9 mouse cellular contexts compared by ENCODE assay signal in the genomic region with DNA sequence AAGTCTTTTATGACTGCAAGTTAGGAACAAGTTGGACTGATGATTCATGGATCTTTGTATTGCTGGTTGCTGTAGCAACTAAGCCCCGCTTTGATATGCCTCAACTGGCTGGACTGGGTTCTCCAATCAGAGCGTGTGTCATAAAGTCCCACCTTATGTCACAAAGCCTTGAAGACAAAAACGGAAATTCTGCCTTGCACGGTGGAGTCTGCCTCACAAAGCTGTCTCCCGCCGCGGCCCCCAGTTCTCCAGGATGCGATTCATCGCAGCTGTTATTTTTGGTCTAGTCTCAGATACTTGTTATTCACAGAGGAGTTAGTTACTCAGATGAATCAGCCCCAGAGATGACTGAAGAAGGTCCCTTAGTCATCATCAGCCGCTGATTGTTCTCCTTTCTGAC. TPM values are rescaled to one million over a fixed set of nuclear protein-coding genes. Genes with fewer than 3 reads are reported as not detected.
DNase-seq lines count a peak whose midpoint lies in the region; ATAC-seq lines count a peak whose summit lies in the region.
"Had no signal": no experiment of that assay in that cellular context is flagged by ENCODE, and none has a peak within 500 bp of the region (broad histone marks: within the 10 kb centered on the region; RNA-seq: fewer than 3 reads in every experiment).

No protein-coding gene starts in this region.

- H3K9me3 ChIP-seq in midbrain, embryonic 16.5 days (replicated peaks; ENCODE audit: control insufficient read depth, low read length, poor library complexity, severe bottlenecking), result no peaks in the 10 kb centered on the region
- H3K9me3 ChIP-seq: embryonic facial prominence, embryonic 15.5 days had no signal

- WGBS in midbrain, embryonic 16.5 days, result 17% methylated on average over 10 of the region's 10 CpGs

- no peak overlapping the region for H3K9ac ChIP-seq in midbrain, embryonic 16.5 days (ENCODE audit: low read depth, low read length)
- H3K9ac ChIP-seq: embryonic facial prominence, embryonic 15.5 days had no signal

- no peak overlapping the region for H3K4me3 ChIP-seq in midbrain, embryonic 16.5 days (ENCODE audit: low read depth, low read length)
- H3K4me3 ChIP-seq: embryonic facial prominence, embryonic 15.5 days had no signal

- H3K27ac ChIP-seq in midbrain, embryonic 16.5 days (ENCODE audit: low read length), result no peak overlapping the region; the same call in 1 of the 2 replicates
- H3K27ac ChIP-seq: embryonic facial prominence, embryonic 15.5 days had no signal

- ATAC-seq in CD4-positive, CD25-positive, alpha-beta regulatory T cell, adult 4 months, result no peak
- peak; percentile 51 for ATAC-seq in midbrain, embryonic 16.5 days

- DNase-seq in CD4-positive, CD25-positive, alpha-beta regulatory T cell, adult 2 months (ENCODE audit: low read depth, low spot score), result peak; percentile 36
- peak; percentile 41 to 78 for DNase-seq in urinary bladder, adult 18-20 months (ENCODE audit: low spot score in 2 of 2)
- DNase-seq in urinary bladder, postnatal 10 days (ENCODE audit: low spot score), result no peak
- DNase-seq in layer of hippocampus, adult 11-12 months (ENCODE audit: low spot score), result peak; percentile 68
- no peak for DNase-seq in cerebellum, adult 11-12 months
- no peak for DNase-seq in neural tube, embryonic 10.5 days (ENCODE audit: extremely low spot score, low spot score)

- H3K4me2 ChIP-seq in midbrain, embryonic 16.5 days (ENCODE audit: low read length), result peak overlapping the region; percentile 12; the same call in 1 of the 2 replicates
- H3K4me2 ChIP-seq: embryonic facial prominence, embryonic 15.5 days had no signal

- H3K36me3 ChIP-seq in midbrain, embryonic 16.5 days (ENCODE audit: control insufficient read depth, insufficient read depth, low read length), result no peaks in the 10 kb centered on the region
- H3K36me3 ChIP-seq: embryonic facial prominence, embryonic 15.5 days had no signal

- no peaks in the 10 kb centered on the region for H3K27me3 ChIP-seq in midbrain, embryonic 16.5 days (ENCODE audit: control insufficient read depth, insufficient read depth, low read depth, low read length)
- H3K27me3 ChIP-seq: embryonic facial prominence, embryonic 15.5 days had no signal

- H3K4me1 ChIP-seq in midbrain, embryonic 16.5 days (ENCODE audit: control insufficient read depth, insufficient read depth, low read length), result peaks cover 7% of the 10 kb centered on the region; the same call in 1 of the 2 replicates

RNA-seq across cellular contexts. Expression of a gene that starts 3.5 kb away (rescaled TPM):
- under 1 TPM; 0.80 to 0.96 TPM for polyA plus RNA-seq in CD4-positive, CD25-positive, alpha-beta regulatory T cell, adult 4 months (2017; shearing (Covaris generic))
- 28.3 and 34.5 TPM in 2 replicates for polyA plus RNA-seq in midbrain, embryonic 16.5 days (2015; fragmentation: Nextera tagmentation; extraction: Ambion mirVana)

RNA-seq across cellular contexts. Expression of a gene that starts 51.7 kb away (rescaled TPM):
- 100 to 1,000 TPM; 171 to 260 TPM for polyA plus RNA-seq in CD4-positive, CD25-positive, alpha-beta regulatory T cell, adult 4 months (2017; shearing (Covaris generic))
- polyA plus RNA-seq in midbrain, embryonic 16.5 days (2015; fragmentation: Nextera tagmentation; extraction: Ambion mirVana), result 361 and 374 TPM in 2 replicates

Comparison
In these comparisons a context has a peak if more than half of its experiments do, and no peak if none do; other contexts are left out.
1. DNase-seq: peak in CD4-positive, CD25-positive, alpha-beta regulatory T cell, adult 2 months (single experiment), urinary bladder, adult 18-20 months (2 of 2) and layer of hippocampus, adult 11-12 months (single experiment); none in urinary bladder, postnatal 10 days (single experiment), cerebellum, adult 11-12 months (single experiment) and neural tube, embryonic 10.5 days (single experiment).
2. RNA of a gene that starts 3.5 kb away (polyA plus RNA-seq): 28.3 to 34.5 TPM in midbrain, embryonic 16.5 days; 0.80 to 0.96 TPM in CD4-positive, CD25-positive, alpha-beta regulatory T cell, adult 4 months; every median in the first group is over 10 times any median in the second.